Mouse (Mus musculus) hindbrain, embryonic 12.5 days (tissue): ENCODE data around the gene Adamtsl1. TPM values are rescaled to one million over a fixed set of nuclear protein-coding genes. Genes with fewer than 3 reads are reported as not detected.
A peak's percentile ranks its signal among the peaks of the same experiment; 100 is the strongest.

ENCODE experiments used
- ATAC-seq: fragments of 200-750 bp; cut with Nextera tagmentation; 2 replicates; pipeline ENCODE4 v1.8.0; 2017; ENCODE audit warnings: moderate TSS enrichment; ENCODE audit not compliant: low FRiP score
- H3K27ac ChIP-seq: fragments of 300-500 bp; sonication (generic); 2 replicates; pipeline ENCODE4 v1.5.1; 2016; ENCODE audit warnings: mild to moderate bottlenecking
- H3K27me3 ChIP-seq: fragments of 300-500 bp; sonication (generic); 2 replicates; pipeline ENCODE4 v1.6.1; 2016; ENCODE audit warnings: mild to moderate bottlenecking
- H3K36me3 ChIP-seq: fragments of 300-500 bp; sonication (generic); 2 replicates; pipeline ENCODE4 v1.6.1; 2016; ENCODE audit warnings: mild to moderate bottlenecking
- H3K4me1 ChIP-seq: fragments of 300-500 bp; sonication (generic); 2 replicates; pipeline ENCODE4 v1.6.1; 2016
- H3K4me2 ChIP-seq: fragments of 300-500 bp; sonication (generic); replicated peaks from 2 replicates; pipeline ENCODE4 v1.6.1; 2016; ENCODE audit warnings: mild to moderate bottlenecking
- H3K4me3 ChIP-seq: fragments of 300-500 bp; sonication (generic); 2 replicates; pipeline ENCODE4 v1.5.1; 2016; ENCODE audit warnings: mild to moderate bottlenecking
- H3K9ac ChIP-seq: fragments of 300-500 bp; sonication (generic); 2 replicates; pipeline ENCODE4 v1.6.1; 2016; ENCODE audit warnings: mild to moderate bottlenecking, moderate library complexity
- H3K9me3 ChIP-seq: fragments of 300-500 bp; sonication (generic); replicated peaks from 2 replicates; pipeline ENCODE4 v1.6.1; 2016; ENCODE audit warnings: mild to moderate bottlenecking
- WGBS: fragments of 180-500 bp; shearing (Covaris S2); methylation state at CpG from one replicate; pipeline ENCODE4 v1.1.7; 2016; 5-methylcytosine and 5-hydroxymethylcytosine counted together
- polyA plus RNA-seq: library from polyadenylated mRNA; unstranded; fragments of >200 nt; fragmentation: Nextera tagmentation; extraction: Ambion mirVana; gene quantifications from 2 replicates; pipeline ENCODE4 v1.2.1, GENCODE M21; 2016

Adamtsl1 gene
- polyA plus RNA-seq, 1 experiment from 2014 or later: 28.0 TPM

- no peak for ATAC-seq
- 77% methylated on average over 4 of the region's 4 CpGs for WGBS
- Histone ChIP-seq H3K27ac (no peak overlapping the region), H3K4me3 (no peak overlapping the region), H3K4me2 (no peak overlapping the region), H3K27me3 (no peaks in the 10 kb centered on the region), H3K36me3 (no peaks in the 10 kb centered on the region), H3K9me3 (no peaks in the 10 kb centered on the region), H3K9ac (no peak overlapping the region), H3K4me1 (no peaks in the 10 kb centered on the region)
Observed at GRCm38 (mm10) chr4:85686160-85686559, 172.2 kb downstream of the Adamtsl1 start.

DNA sequence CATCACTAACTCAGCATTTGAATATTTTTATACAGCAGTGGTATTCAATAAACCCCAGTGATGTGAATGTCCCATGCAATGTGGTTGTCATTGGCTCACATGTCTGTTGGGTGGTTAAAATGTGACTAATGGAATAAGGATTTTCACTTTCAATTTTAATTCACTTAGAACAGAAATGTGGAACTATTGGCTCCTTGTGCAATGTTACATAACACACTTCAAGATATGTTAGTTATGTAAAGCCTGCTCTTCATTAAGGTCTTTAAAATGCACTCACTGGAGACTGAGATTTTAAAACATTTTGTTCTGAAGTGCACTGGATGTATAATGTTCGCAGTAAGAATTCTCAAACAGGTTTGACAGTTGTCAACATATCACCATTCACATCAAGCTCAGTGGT lies 181.3 kb downstream of the Adamtsl1 start:
- 89% methylated on average over 1 of the region's 1 CpGs for WGBS
- H3K27me3 ChIP-seq: no peaks in the 10 kb centered on the region
- H3K4me2 ChIP-seq: no peak overlapping the region
- no peak overlapping the region for H3K27ac ChIP-seq
- no peaks in the 10 kb centered on the region for H3K36me3 ChIP-seq
- no peaks in the 10 kb centered on the region for H3K4me1 ChIP-seq
- no peak overlapping the region for H3K4me3 ChIP-seq
- no peak overlapping the region for H3K9ac ChIP-seq
- no peak for ATAC-seq
- H3K9me3 ChIP-seq: no peaks in the 10 kb centered on the region

- Histone ChIP-seq H3K9me3 (no peaks in the 10 kb centered on the region), H3K4me2 (no peak overlapping the region), H3K27me3 (no peaks in the 10 kb centered on the region), H3K4me1 (peaks cover 5% of the 10 kb centered on the region; the same call in 1 of the 2 replicates), H3K9ac (no peak overlapping the region), H3K36me3 (no peaks in the 10 kb centered on the region), H3K4me3 (no peak overlapping the region), H3K27ac (peak overlapping the region; percentile 55; the same call in 1 of the 2 replicates)
- WGBS: 27% methylated on average over 7 of the region's 7 CpGs
- peak; percentile 92 for ATAC-seq
Observed at GRCm38 (mm10) chr4:85707352-85708057, 193.5 kb downstream of the Adamtsl1 start.

DNA sequence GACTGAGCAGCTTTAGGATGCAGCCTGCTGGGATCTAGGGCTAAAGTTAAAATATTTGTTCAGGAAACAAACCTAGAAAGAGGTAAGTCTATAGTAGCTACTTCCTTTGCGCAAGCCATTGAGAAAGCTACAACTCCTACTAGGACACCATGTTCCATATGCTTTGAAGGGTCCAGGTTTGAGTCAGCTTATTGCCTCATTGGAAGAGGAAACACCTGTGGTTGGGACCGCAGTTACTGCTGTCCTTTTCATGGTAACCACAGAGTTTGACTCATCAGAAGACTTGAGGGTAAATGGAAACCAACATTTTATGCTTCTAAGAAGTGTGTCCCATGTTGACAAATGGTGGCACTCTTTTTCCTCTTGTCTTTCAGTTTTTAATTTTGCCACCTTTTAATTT lies 195.7 kb downstream of the Adamtsl1 start:
- Histone ChIP-seq H3K9ac (no peak overlapping the region), H3K27me3 (no peaks in the 10 kb centered on the region), H3K36me3 (no peaks in the 10 kb centered on the region), H3K27ac (no peak overlapping the region), H3K4me1 (peaks cover 5% of the 10 kb centered on the region; the same call in 1 of the 2 replicates), H3K4me2 (no peak overlapping the region), H3K4me3 (no peak overlapping the region), H3K9me3 (no peaks in the 10 kb centered on the region)
- ATAC-seq: no peak
- WGBS: 97% methylated on average over 2 of the region's 2 CpGs

GRCm38 (mm10) chr4:85724999-85725398 lies 211.0 kb downstream of the Adamtsl1 start:
- H3K27me3 ChIP-seq: no peaks in the 10 kb centered on the region
- no peaks in the 10 kb centered on the region for H3K36me3 ChIP-seq
- no peak overlapping the region for H3K27ac ChIP-seq
- H3K4me2 ChIP-seq: no peak overlapping the region
- 84% methylated on average over 3 of the region's 3 CpGs for WGBS
- H3K9me3 ChIP-seq: no peaks in the 10 kb centered on the region
- no peak for ATAC-seq
- H3K9ac ChIP-seq: no peak overlapping the region
- no peak overlapping the region for H3K4me3 ChIP-seq
- no peaks in the 10 kb centered on the region for H3K4me1 ChIP-seq

GRCm38 (mm10) chr4:85727731-85728130 lies 213.8 kb downstream of the Adamtsl1 start:
- WGBS: 92% methylated on average over 2 of the region's 2 CpGs
- H3K4me1 ChIP-seq: no peaks in the 10 kb centered on the region
- no peaks in the 10 kb centered on the region for H3K27me3 ChIP-seq
- no peak overlapping the region for H3K27ac ChIP-seq
- no peak overlapping the region for H3K4me3 ChIP-seq
- H3K36me3 ChIP-seq: no peaks in the 10 kb centered on the region
- no peak overlapping the region for H3K9ac ChIP-seq
- H3K4me2 ChIP-seq: no peak overlapping the region
- H3K9me3 ChIP-seq: no peaks in the 10 kb centered on the region; the same call in 1 of the 2 replicates
- no peak for ATAC-seq

- Histone ChIP-seq H3K9ac (no peak overlapping the region), H3K9me3 (no peaks in the 10 kb centered on the region; the same call in 1 of the 2 replicates), H3K4me2 (no peak overlapping the region), H3K27me3 (no peaks in the 10 kb centered on the region), H3K4me3 (no peak overlapping the region), H3K4me1 (no peaks in the 10 kb centered on the region), H3K27ac (no peak overlapping the region), H3K36me3 (no peaks in the 10 kb centered on the region)
- no peak for ATAC-seq
- WGBS: 74% methylated on average over 1 of the region's 1 CpGs
Observed at GRCm38 (mm10) chr4:85728416-85728815, 214.4 kb downstream of the Adamtsl1 start.

GRCm38 (mm10) chr4:85740478-85740877 lies 226.5 kb downstream of the Adamtsl1 start:
- Histone ChIP-seq H3K4me2 (no peak overlapping the region), H3K36me3 (no peaks in the 10 kb centered on the region), H3K27me3 (0 out of 2 replicates have a peak, but pooled peaks cover 7% of the 10 kb centered on the region), H3K27ac (no peak overlapping the region), H3K4me1 (no peaks in the 10 kb centered on the region), H3K9me3 (no peaks in the 10 kb centered on the region), H3K9ac (no peak overlapping the region), H3K4me3 (no peak overlapping the region)
- 80% methylated on average over 4 of the region's 4 CpGs for WGBS
- ATAC-seq: no peak

GRCm38 (mm10) chr4:85741825-85742391 lies 227.9 kb downstream of the Adamtsl1 start:
- Histone ChIP-seq H3K4me1 (no peaks in the 10 kb centered on the region), H3K27ac (no peak overlapping the region), H3K27me3 (0 out of 2 replicates have a peak, but pooled peaks cover 7% of the 10 kb centered on the region), H3K9ac (no peak overlapping the region), H3K4me2 (no peak overlapping the region), H3K4me3 (no peak overlapping the region), H3K36me3 (no peaks in the 10 kb centered on the region), H3K9me3 (no peaks in the 10 kb centered on the region)
- 17% methylated on average over 3 of the region's 3 CpGs for WGBS
- ATAC-seq: no peak

DNA sequence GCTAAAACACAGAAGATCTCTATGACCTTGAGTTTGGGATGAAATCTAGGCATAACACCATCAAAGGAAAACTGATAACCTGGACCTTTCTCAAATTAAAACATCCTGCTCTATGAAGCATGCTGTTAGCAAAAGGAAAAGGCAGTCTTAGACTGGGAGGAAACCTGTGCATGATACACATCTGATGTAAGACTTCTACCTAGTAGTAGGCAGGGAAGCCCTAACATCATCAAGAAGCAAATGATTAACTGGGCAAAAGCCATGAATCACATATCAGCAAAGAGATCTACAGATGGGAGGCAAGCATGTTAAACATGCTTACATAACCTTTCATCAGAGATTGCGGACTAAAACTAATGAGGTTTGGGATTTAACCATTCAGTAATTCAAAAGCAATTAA lies 229.5 kb downstream of the Adamtsl1 start:
- Histone ChIP-seq H3K36me3 (no peaks in the 10 kb centered on the region), H3K27me3 (0 out of 2 replicates have a peak, but pooled peaks cover 6% of the 10 kb centered on the region)
- WGBS: 89% methylated on average over 1 of the region's 1 CpGs

DNA sequence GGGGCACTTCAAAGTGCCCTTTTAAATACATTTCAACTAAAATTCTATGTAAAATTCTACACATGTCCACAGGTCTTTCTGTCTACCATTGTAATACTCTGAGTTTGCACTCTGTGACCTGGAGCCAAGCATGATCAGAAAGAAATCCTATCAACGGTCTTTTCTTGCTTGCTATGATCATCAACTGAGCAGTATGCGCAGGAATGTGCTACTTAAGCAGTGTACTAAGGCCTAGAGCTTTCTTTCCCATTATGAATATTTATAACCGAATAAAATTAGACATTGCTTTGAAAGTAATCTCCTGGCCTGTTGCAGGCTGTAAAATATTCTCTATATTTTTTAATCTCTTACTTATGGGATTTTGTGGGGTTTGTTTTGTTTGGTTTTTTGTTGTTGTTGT lies 248.7 kb downstream of the Adamtsl1 start:
- Histone ChIP-seq H3K4me3 (no peak overlapping the region), H3K9ac (no peak overlapping the region)
- 77% methylated on average over 3 of the region's 3 CpGs for WGBS

More for the DNA sequence above, 229.5 kb downstream of the Adamtsl1 start:
- Histone ChIP-seq H3K9ac (no peak overlapping the region), H3K4me1 (no peaks in the 10 kb centered on the region), H3K9me3 (no peaks in the 10 kb centered on the region), H3K4me3 (no peak overlapping the region), H3K27ac (no peak overlapping the region), H3K4me2 (no peak overlapping the region)
- no peak for ATAC-seq

GRCm38 (mm10) chr4:85763161-85764014 lies 249.4 kb downstream of the Adamtsl1 start:
- H3K27me3 ChIP-seq: peaks cover 3% of the 10 kb centered on the region
- H3K4me3 ChIP-seq: no peak overlapping the region
- H3K36me3 ChIP-seq: no peaks in the 10 kb centered on the region
- peak; percentile 80 for ATAC-seq
- H3K27ac ChIP-seq: no peak overlapping the region
- WGBS: 70% methylated on average over 5 of the region's 5 CpGs
- no peak overlapping the region for H3K4me2 ChIP-seq
- H3K4me1 ChIP-seq: peaks cover 7% of the 10 kb centered on the region; the same call in 1 of the 2 replicates
- H3K9me3 ChIP-seq: no peaks in the 10 kb centered on the region
- no peak overlapping the region for H3K9ac ChIP-seq

More for the DNA sequence above, 248.7 kb downstream of the Adamtsl1 start:
- H3K27me3 ChIP-seq: peaks cover 3% of the 10 kb centered on the region
- peaks cover under 1% of the 10 kb centered on the region; the same call in 1 of the 2 replicates for H3K4me1 ChIP-seq
- H3K36me3 ChIP-seq: no peaks in the 10 kb centered on the region
- no peak for ATAC-seq
- H3K9me3 ChIP-seq: no peaks in the 10 kb centered on the region
- no peak overlapping the region for H3K27ac ChIP-seq
- H3K4me2 ChIP-seq: no peak overlapping the region
